Mouse (Mus musculus): ENCODE measurements around the gene Olfr469. TPM values are rescaled to one million over a fixed set of nuclear protein-coding genes. Genes with fewer than 3 reads are reported as not detected.
"Not testable (repeated sequence)": the region's sequence is repeated elsewhere in the genome, so short reads cannot be mapped to it uniquely, and the experiment has no call there.

Gene Olfr469
- polyA plus RNA-seq (2014; fragmentation: Nextera tagmentation; extraction: Ambion mirVana): not detected in 2 replicates

DNA sequence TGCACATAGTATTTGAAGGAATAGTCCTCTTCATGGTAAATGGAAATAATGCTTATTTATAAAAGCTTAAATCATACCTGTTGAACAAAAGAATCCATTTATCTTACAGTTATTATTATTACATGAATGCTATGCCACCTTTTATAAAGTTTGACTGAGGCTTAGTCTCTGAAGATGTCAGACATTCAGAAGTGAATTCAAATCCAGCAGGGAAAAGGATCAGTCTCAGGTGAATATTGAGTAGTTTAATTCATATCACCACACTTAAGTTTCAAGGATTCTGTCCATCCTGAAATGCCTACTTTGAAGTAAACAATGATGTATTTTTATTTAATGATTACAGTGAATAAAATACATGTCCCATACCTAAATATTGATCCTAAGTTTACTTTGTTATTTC, at the start of gene Olfr469:
Gene Olfr469 (minus strand): TSS at position 101 of the 400 bp plus-strand sequence.
- not testable (repeated sequence) for H3K9ac ChIP-seq (ENCODE audit: low read length); H3K9me3 ChIP-seq (ENCODE audit: control insufficient read depth, low read length); H3K27ac ChIP-seq (ENCODE audit: low read depth, low read length); H3K27me3 ChIP-seq (ENCODE audit: control insufficient read depth, insufficient read depth, low read length); DNase-seq (ENCODE audit: low spot score, missing footprints); H3K4me3 ChIP-seq (ENCODE audit: low read depth, low read length); H3K4me2 ChIP-seq; ATAC-seq (ENCODE audit: low FRiP score); H3K4me1 ChIP-seq (ENCODE audit: control insufficient read depth, insufficient read depth, low read length); H3K36me3 ChIP-seq (ENCODE audit: control insufficient read depth, insufficient read depth, low read length)

DNA sequence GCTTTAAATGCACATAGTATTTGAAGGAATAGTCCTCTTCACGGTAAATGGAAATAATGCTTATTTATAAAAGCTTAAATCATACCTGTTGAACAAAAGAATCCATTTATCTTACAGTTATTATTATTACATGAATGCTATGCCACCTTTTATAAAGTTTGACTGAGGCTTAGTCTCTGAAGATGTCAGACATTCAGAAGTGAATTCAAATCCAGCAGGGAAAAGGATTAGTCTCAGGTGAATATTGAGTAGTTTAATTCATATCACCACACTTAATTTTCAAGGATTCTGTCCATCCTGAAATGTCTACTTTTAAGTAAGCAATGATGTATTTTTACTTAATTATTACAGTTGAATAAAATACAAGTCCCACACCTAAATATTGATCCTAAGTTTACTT, 22.0 kb upstream of the Olfr469 start, which contains the start of gene Olfr470:
Gene Olfr470 (minus strand): TSS at position 101 of the 400 bp plus-strand sequence.
- H3K27ac ChIP-seq (ENCODE audit: low read depth, low read length); H3K4me1 ChIP-seq (ENCODE audit: control insufficient read depth, insufficient read depth, low read length); H3K36me3 ChIP-seq (ENCODE audit: control insufficient read depth, insufficient read depth, low read length); H3K4me3 ChIP-seq (ENCODE audit: low read depth, low read length); H3K4me2 ChIP-seq; H3K9ac ChIP-seq (ENCODE audit: low read length); H3K9me3 ChIP-seq (ENCODE audit: control insufficient read depth, low read length); ATAC-seq (ENCODE audit: low FRiP score); H3K27me3 ChIP-seq (ENCODE audit: control insufficient read depth, insufficient read depth, low read length); DNase-seq (ENCODE audit: low spot score, missing footprints): not testable (repeated sequence)
- WGBS: 83% methylated on average over 1 of the region's 1 CpGs

- Histone ChIP-seq H3K4me2 (no peak overlapping the region), H3K4me1 (ENCODE audit: control insufficient read depth, insufficient read depth, low read length) (no peaks in the 10 kb centered on the region), H3K9ac (ENCODE audit: low read length) (no peak overlapping the region), H3K27me3 (ENCODE audit: control insufficient read depth, insufficient read depth, low read length) (no peaks in the 10 kb centered on the region), H3K9me3 (ENCODE audit: control insufficient read depth, low read length) (no peaks in the 10 kb centered on the region), H3K36me3 (ENCODE audit: control insufficient read depth, insufficient read depth, low read length) (no peaks in the 10 kb centered on the region), H3K27ac (ENCODE audit: low read depth, low read length) (no peak overlapping the region), H3K4me3 (ENCODE audit: low read depth, low read length) (no peak overlapping the region)
- DNase-seq (ENCODE audit: low spot score, missing footprints): no peak
- no peak for ATAC-seq (ENCODE audit: low FRiP score)
- 75% methylated on average over 1 of the region's 1 CpGs for WGBS
These were observed 16.4 kb upstream of the Olfr469 start for GRCm38 (mm10) chr7:107841719-107842118.

GRCm38 (mm10) chr7:107823867-107824266, 1.5 kb downstream of the Olfr469 start:
- not testable (repeated sequence) for H3K27ac ChIP-seq (ENCODE audit: low read depth, low read length); H3K4me1 ChIP-seq (ENCODE audit: control insufficient read depth, insufficient read depth, low read length); H3K9me3 ChIP-seq (ENCODE audit: control insufficient read depth, low read length); H3K4me2 ChIP-seq; H3K36me3 ChIP-seq (ENCODE audit: control insufficient read depth, insufficient read depth, low read length); H3K4me3 ChIP-seq (ENCODE audit: low read depth, low read length); H3K27me3 ChIP-seq (ENCODE audit: control insufficient read depth, insufficient read depth, low read length); H3K9ac ChIP-seq (ENCODE audit: low read length); ATAC-seq (ENCODE audit: low FRiP score); DNase-seq (ENCODE audit: low spot score, missing footprints)
- 54% methylated on average over 2 of the region's 2 CpGs for WGBS

DNA sequence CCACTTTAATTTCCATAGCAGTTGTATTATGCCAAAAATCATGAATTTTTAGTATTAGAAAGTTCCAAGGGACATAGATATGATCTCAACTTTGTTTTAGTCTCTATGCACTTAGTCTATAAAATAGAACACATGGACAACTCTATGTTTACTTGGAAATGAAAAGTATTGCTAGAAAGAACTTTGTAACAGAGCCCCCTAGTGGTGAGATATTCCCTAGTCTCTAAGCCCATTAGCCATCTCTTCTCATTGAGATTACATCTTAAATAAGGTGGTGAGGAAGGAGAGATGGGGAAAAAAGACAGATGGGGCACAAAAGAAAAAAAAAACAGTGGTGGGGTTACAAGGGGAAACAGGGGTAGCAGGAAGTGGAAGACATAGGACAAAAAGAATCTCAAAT, 5.9 kb downstream of the Olfr469 start:
- Histone ChIP-seq H3K9ac (ENCODE audit: low read length) (no peak overlapping the region), H3K4me1 (ENCODE audit: control insufficient read depth, insufficient read depth, low read length) (no peaks in the 10 kb centered on the region), H3K27me3 (ENCODE audit: control insufficient read depth, insufficient read depth, low read length) (no peaks in the 10 kb centered on the region), H3K36me3 (ENCODE audit: control insufficient read depth, insufficient read depth, low read length) (no peaks in the 10 kb centered on the region), H3K27ac (ENCODE audit: low read depth, low read length) (no peak overlapping the region), H3K4me2 (no peak overlapping the region), H3K4me3 (ENCODE audit: low read depth, low read length) (no peak overlapping the region), H3K9me3 (ENCODE audit: control insufficient read depth, low read length) (no peaks in the 10 kb centered on the region)
- no peak for ATAC-seq (ENCODE audit: low FRiP score)
- DNase-seq (ENCODE audit: low spot score, missing footprints): no peak

DNA sequence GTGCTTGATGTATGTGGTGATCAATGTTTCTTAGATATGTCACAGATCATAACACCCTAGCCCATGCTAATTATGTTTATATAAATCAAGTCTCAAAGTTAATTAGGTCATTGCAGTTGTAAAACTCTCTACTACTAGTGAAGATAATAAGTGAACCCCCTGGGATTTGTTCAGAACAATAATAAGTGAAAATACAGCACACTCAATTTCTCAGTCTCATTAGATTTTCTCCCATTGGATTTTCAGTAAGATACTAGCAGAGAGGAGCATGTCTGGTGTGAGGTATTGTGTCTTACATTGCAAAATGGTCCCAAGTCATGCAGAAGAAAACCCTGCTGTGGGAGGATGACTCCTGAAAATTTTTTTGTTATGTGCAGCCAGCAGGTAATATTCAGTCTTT, 13.4 kb downstream of the Olfr469 start, which contains the start of gene Olfr467:
Gene Olfr467 (plus strand): TSS at position 301 of the 400 bp plus-strand sequence.
- ATAC-seq (ENCODE audit: low FRiP score) (no peak), DNase-seq (ENCODE audit: low spot score, missing footprints) (no peak)
- Histone ChIP-seq H3K36me3 (ENCODE audit: control insufficient read depth, insufficient read depth, low read length) (no peaks in the 10 kb centered on the region), H3K27me3 (ENCODE audit: control insufficient read depth, insufficient read depth, low read length) (no peaks in the 10 kb centered on the region), H3K9me3 (ENCODE audit: control insufficient read depth, low read length) (no peaks in the 10 kb centered on the region), H3K4me1 (ENCODE audit: control insufficient read depth, insufficient read depth, low read length) (no peaks in the 10 kb centered on the region), H3K4me2 (no peak within 1 kb of the TSS), H3K9ac (ENCODE audit: low read length) (no peak within 1 kb of the TSS), H3K4me3 (ENCODE audit: low read depth, low read length) (no peak within 1 kb of the TSS), H3K27ac (ENCODE audit: low read depth, low read length) (no peak within 1 kb of the TSS)

GRCm38 (mm10) chr7:107802138-107802537, 23.2 kb downstream of the Olfr469 start:
- Histone ChIP-seq H3K4me1 (ENCODE audit: control insufficient read depth, insufficient read depth, low read length) (no peaks in the 10 kb centered on the region), H3K4me2 (no peak overlapping the region), H3K27ac (ENCODE audit: low read depth, low read length) (no peak overlapping the region), H3K4me3 (ENCODE audit: low read depth, low read length) (no peak overlapping the region), H3K27me3 (ENCODE audit: control insufficient read depth, insufficient read depth, low read length) (no peaks in the 10 kb centered on the region), H3K9ac (ENCODE audit: low read length) (no peak overlapping the region), H3K9me3 (ENCODE audit: control insufficient read depth, low read length) (no peaks in the 10 kb centered on the region), H3K36me3 (ENCODE audit: control insufficient read depth, insufficient read depth, low read length) (no peaks in the 10 kb centered on the region)
- WGBS: 85% methylated on average over 3 of the region's 3 CpGs
- DNase-seq (ENCODE audit: low spot score, missing footprints): peak; percentile 19
- ATAC-seq (ENCODE audit: low FRiP score): no peak

DNA sequence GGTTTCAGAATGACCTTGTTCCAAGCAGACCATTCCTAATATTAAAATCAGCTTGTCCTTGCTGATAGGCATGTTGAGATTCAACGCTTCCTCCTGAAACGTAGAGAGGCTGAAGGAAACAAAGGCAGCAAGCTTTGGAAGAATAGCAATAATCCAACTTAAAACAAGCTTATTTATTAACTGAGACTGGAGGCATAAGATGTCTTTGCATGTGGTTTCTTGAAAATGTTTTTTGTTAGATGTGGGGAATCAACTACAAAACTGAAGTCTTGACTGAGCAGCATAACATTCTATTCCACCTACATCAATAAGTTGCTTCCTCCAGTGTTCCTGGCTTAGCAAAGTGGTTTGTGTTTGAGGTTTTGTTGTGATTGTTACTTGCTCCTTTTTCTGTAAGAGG, 24.2 kb downstream of the Olfr469 start, which contains the start of gene Ovch2:
Gene Ovch2 (minus strand): TSS at position 101 of the 400 bp plus-strand sequence.
- Histone ChIP-seq H3K9me3 (ENCODE audit: control insufficient read depth, low read length) (no peaks in the 10 kb centered on the region), H3K27ac (ENCODE audit: low read depth, low read length) (no peak within 1 kb of the TSS), H3K27me3 (ENCODE audit: control insufficient read depth, insufficient read depth, low read length) (no peaks in the 10 kb centered on the region), H3K9ac (ENCODE audit: low read length) (no peak within 1 kb of the TSS), H3K4me2 (no peak within 1 kb of the TSS), H3K36me3 (ENCODE audit: control insufficient read depth, insufficient read depth, low read length) (no peaks in the 10 kb centered on the region), H3K4me1 (ENCODE audit: control insufficient read depth, insufficient read depth, low read length) (no peaks in the 10 kb centered on the region), H3K4me3 (ENCODE audit: low read depth, low read length) (no peak within 1 kb of the TSS)
- WGBS: 87% methylated on average over 2 of the region's 2 CpGs
- ATAC-seq (ENCODE audit: low FRiP score) (no peak), DNase-seq (ENCODE audit: low spot score, missing footprints) (peak; percentile 14)

DNA sequence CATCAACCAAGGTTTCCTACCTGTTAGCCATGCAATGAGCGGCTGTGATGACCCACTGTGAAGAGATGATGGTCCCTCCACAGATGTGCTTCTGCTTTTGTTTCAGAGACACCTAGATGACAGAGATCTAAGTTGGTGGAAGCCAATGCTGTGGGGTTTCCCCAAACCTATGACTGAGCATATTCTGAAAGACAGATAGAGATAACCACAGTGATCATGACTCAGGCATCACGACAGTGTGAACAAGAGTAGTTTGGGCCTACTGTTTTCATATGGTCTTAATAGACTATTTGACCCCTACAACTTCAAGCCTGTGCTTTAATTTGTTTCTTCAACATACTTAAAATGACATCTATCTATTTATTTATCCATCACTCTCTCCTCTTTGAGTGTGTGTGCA, 28.8 kb downstream of the Olfr469 start:
- Histone ChIP-seq H3K9ac (ENCODE audit: low read length) (no peak overlapping the region), H3K27me3 (ENCODE audit: control insufficient read depth, insufficient read depth, low read length) (no peaks in the 10 kb centered on the region), H3K4me3 (ENCODE audit: low read depth, low read length) (no peak overlapping the region), H3K4me2 (no peak overlapping the region), H3K4me1 (ENCODE audit: control insufficient read depth, insufficient read depth, low read length) (no peaks in the 10 kb centered on the region), H3K36me3 (ENCODE audit: control insufficient read depth, insufficient read depth, low read length) (no peaks in the 10 kb centered on the region), H3K9me3 (ENCODE audit: control insufficient read depth, low read length) (no peaks in the 10 kb centered on the region), H3K27ac (ENCODE audit: low read depth, low read length) (no peak overlapping the region)
- no peak for DNase-seq (ENCODE audit: low spot score, missing footprints)
- WGBS: 93% methylated on average over 2 of the region's 2 CpGs
- ATAC-seq (ENCODE audit: low FRiP score): no peak
